ENCODE assay signal across 8 mouse cellular contexts in the genomic region with DNA sequence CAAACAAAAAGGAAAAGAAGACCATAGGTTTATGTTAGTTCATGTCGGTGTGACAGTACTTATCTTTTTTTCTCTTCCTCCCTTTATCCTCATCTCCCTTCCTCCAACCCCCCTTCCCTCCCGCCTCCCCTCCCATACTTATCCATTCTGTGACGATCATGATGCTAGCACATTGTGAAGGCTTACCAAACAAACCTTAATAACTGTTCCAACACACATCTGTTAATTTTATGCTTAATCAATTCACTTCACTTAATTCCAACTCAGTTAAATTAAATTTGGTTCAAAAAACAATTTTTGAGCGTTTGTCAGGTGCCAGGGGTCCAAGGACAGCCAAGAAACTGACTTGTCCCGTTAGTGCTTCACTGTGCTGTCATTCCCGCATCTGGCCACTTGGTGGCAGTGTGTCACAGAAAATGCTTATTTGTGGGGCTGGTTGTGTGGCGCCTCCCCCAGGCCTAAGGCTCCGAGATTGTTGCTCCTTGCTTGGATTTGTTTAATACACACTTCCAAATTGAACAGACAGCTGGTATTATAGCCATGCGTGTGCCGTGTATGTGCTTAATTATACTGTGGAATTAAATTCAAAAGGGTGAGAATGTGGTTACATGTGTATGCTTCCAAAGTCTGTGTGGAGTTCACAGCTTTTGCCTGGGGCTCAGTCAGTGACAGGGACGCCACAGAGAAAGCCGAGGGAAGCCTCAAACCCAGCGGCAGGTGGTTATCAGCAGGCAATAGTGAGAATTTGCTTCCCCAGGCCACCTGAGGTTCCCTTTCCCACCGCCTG.
DNase-seq lines count a peak whose midpoint lies in the region; ATAC-seq lines count a peak whose summit lies in the region.

No protein-coding gene starts in this region.

- no peaks in the 10 kb centered on the region for H3K36me3 ChIP-seq in hindbrain, embryonic 14.5 days (replicated peaks; ENCODE audit: control insufficient read depth, insufficient read depth)

- H3K9ac ChIP-seq in hindbrain, embryonic 14.5 days: peak overlapping the region; percentile 39; the same call in 1 of the 2 replicates

- H3K27me3 ChIP-seq in hindbrain, embryonic 14.5 days (ENCODE audit: control insufficient read depth, insufficient read depth, low read length): no peaks in the 10 kb centered on the region

- peak; percentile 75 for ATAC-seq in hindbrain, embryonic 14.5 days (ENCODE audit: low FRiP score)

- H3K4me3 ChIP-seq in hindbrain, embryonic 14.5 days (replicated peaks; ENCODE audit: low read length): no peak overlapping the region

- WGBS in hindbrain, embryonic 14.5 days: 9% methylated on average over 14 of the region's 14 CpGs

- peak; percentile 86 for DNase-seq in R1 (ENCODE audit: low read depth, low spot score)
- peak; percentile 86 to 89 for DNase-seq in cerebellum, postnatal 25 days
- peak; percentile 84 to 86 for DNase-seq in frontal cortex, postnatal 25 days (ENCODE audit: low spot score in 2 of 2)
- peak; percentile 95 for DNase-seq in hindbrain, embryonic 14.5 days (ENCODE audit: low spot score)
- DNase-seq in layer of hippocampus, postnatal 25 days (ENCODE audit: extremely low spot score in 1 of 2, low spot score in 1 of 2): peak; percentile 87 to 95
- DNase-seq in lung, postnatal 14 days: peak; percentile 90
- DNase-seq in retina, adult 2 months (ENCODE audit: low read depth, low spot score): peak; percentile 62
- peak; percentile 91 for DNase-seq in thymus, postnatal 25 days

- peaks cover 10% of the 10 kb centered on the region; the same call in 1 of the 2 replicates for H3K4me1 ChIP-seq in hindbrain, embryonic 14.5 days (replicated peaks; ENCODE audit: control insufficient read depth, insufficient read depth, low read length)

- no peaks in the 10 kb centered on the region for H3K9me3 ChIP-seq in hindbrain, embryonic 14.5 days (ENCODE audit: control insufficient read depth, low read length)

- H3K4me2 ChIP-seq in hindbrain, embryonic 14.5 days (replicated peaks): peak overlapping the region; percentile 29

- peak overlapping the region; percentile 67 for H3K27ac ChIP-seq in hindbrain, embryonic 14.5 days
